ENCODE assay signal across 16 mouse cellular contexts in the genomic region with DNA sequence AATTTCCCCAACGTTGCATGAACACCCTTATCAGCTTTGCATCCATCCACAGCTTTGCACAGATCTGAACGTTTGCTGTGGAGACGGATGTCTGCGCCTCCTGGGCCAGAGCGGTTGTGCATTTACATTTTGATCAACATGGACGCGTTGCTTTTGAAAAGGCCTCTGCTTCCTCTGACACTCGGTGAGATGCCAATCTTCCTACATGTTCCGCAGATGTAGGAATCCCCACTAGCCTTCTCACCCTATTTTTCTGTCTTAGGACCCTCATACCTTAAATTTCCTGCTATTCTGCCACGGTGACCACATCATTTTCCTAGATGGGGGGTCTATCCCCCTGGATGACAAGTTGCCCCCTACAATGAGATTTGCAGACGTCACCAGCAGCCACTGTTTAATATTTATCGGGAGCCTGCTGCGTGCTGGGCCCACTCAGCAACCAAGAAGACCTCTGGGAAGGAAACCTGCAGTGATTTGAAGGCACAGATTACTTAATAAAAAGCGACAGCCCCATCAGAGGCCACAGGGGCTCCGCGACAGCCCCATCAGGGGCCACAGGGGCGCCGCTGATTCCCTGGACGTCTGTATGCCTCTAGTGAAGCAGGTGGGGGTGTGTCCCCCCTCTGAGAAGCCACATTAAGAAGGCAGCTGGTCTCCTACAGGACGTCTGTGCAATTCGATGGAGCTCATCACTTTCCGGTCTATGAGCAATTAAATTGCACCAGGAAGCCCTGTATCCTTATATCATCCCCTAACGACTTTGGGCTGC. TPM values are rescaled to one million over a fixed set of nuclear protein-coding genes. Genes with fewer than 3 reads are reported as not detected.
DNase-seq lines count a peak whose midpoint lies in the region; ATAC-seq lines count a peak whose summit lies in the region.
"Had no signal": no experiment of that assay in that cellular context is flagged by ENCODE, and none has a peak within 500 bp of the region (broad histone marks: within the 10 kb centered on the region; RNA-seq: fewer than 3 reads in every experiment).

No protein-coding gene starts in this region.

- no peak for ATAC-seq in embryonic facial prominence, embryonic 11.5 days (replicated peaks; ENCODE audit: insufficient number of reproducible peaks, low FRiP score, low TSS enrichment, low read depth)
- ATAC-seq in hindbrain, embryonic 12.5 days (ENCODE audit: low FRiP score), result peak; percentile 67
- ATAC-seq in midbrain, embryonic 13.5 days, result peak; percentile 64

- H3K4me3 ChIP-seq in embryonic facial prominence, embryonic 11.5 days (ENCODE audit: low read depth, low read length), result no peak overlapping the region
- H3K4me3 ChIP-seq in hindbrain, embryonic 12.5 days, result no peak overlapping the region
- no peak overlapping the region for H3K4me3 ChIP-seq in midbrain, embryonic 13.5 days (replicated peaks)
- H3K4me3 ChIP-seq: layer of hippocampus, adult 2 months had no signal

- DNase-seq in embryo, embryonic 11 days, result peak; percentile 53
- no peak for DNase-seq in embryo, embryonic 9.5 days (ENCODE audit: extremely low spot score)
- no peak for DNase-seq in embryonic facial prominence, embryonic 11.5 days (ENCODE audit: low spot score)
- no peak for DNase-seq in thymus, postnatal 10 days (ENCODE audit: low spot score in 2 of 2)
- no peak for DNase-seq in cerebellum, adult 11-12 months
- no peak for DNase-seq in urinary bladder, adult 18-20 months (ENCODE audit: low spot score in 2 of 2)
- DNase-seq: gastrocnemius, postnatal 14 days; lung, postnatal 36 days; thymus, postnatal 4 days had no signal

- peaks cover 2% of the 10 kb centered on the region for H3K4me1 ChIP-seq in embryonic facial prominence, embryonic 11.5 days (ENCODE audit: control insufficient read depth, insufficient read depth, low read length)
- H3K4me1 ChIP-seq in hindbrain, embryonic 12.5 days, result peaks cover 55% of the 10 kb centered on the region
- H3K4me1 ChIP-seq in midbrain, embryonic 13.5 days (replicated peaks), result peaks cover 67% of the 10 kb centered on the region

- peak overlapping the region; percentile 76; the same call in 1 of the 2 replicates for H3K27ac ChIP-seq in embryonic facial prominence, embryonic 11.5 days (replicated peaks; ENCODE audit: low read depth, low read length)
- H3K27ac ChIP-seq in hindbrain, embryonic 12.5 days, result peak overlapping the region; percentile 96
- peak overlapping the region; percentile 95 for H3K27ac ChIP-seq in midbrain, embryonic 13.5 days
- H3K27ac ChIP-seq: layer of hippocampus, adult 2 months had no signal

- H3K36me3 ChIP-seq in embryonic facial prominence, embryonic 11.5 days (replicated peaks; ENCODE audit: control insufficient read depth, insufficient read depth, low read depth, low read length), result no peaks in the 10 kb centered on the region
- H3K36me3 ChIP-seq in hindbrain, embryonic 12.5 days, result no peaks in the 10 kb centered on the region
- no peaks in the 10 kb centered on the region for H3K36me3 ChIP-seq in midbrain, embryonic 13.5 days
- H3K36me3 ChIP-seq: G1E had no signal

- no peaks in the 10 kb centered on the region for H3K27me3 ChIP-seq in embryonic facial prominence, embryonic 11.5 days (ENCODE audit: control insufficient read depth, insufficient read depth, low read length)
- H3K27me3 ChIP-seq in hindbrain, embryonic 12.5 days, result no peaks in the 10 kb centered on the region
- H3K27me3 ChIP-seq in midbrain, embryonic 13.5 days, result 0 out of 2 replicates have a peak, but pooled peaks cover 6% of the 10 kb centered on the region

- H3K9ac ChIP-seq in embryonic facial prominence, embryonic 11.5 days (replicated peaks; ENCODE audit: low read length), result no peak overlapping the region; the same call in 1 of the 2 replicates
- peak overlapping the region; percentile 41; the same call in 1 of the 2 replicates for H3K9ac ChIP-seq in hindbrain, embryonic 12.5 days
- no peak overlapping the region; the same call in 1 of the 2 replicates for H3K9ac ChIP-seq in midbrain, embryonic 13.5 days (replicated peaks)

- WGBS in embryonic facial prominence, embryonic 11.5 days, result 56% methylated on average over 23 of the region's 23 CpGs
- WGBS in hindbrain, embryonic 12.5 days, result 18% methylated on average over 23 of the region's 23 CpGs
- 9% methylated on average over 23 of the region's 23 CpGs for WGBS in midbrain, embryonic 13.5 days

- H3K4me2 ChIP-seq in embryonic facial prominence, embryonic 11.5 days (ENCODE audit: low read depth, low read length), result 0 out of 2 replicates have a peak overlapping the region, but pooled peaks have one; percentile 3
- H3K4me2 ChIP-seq in hindbrain, embryonic 12.5 days (replicated peaks), result peak overlapping the region; percentile 32
- peak overlapping the region; percentile 42 for H3K4me2 ChIP-seq in midbrain, embryonic 13.5 days (replicated peaks)

- no peaks in the 10 kb centered on the region for H3K9me3 ChIP-seq in embryonic facial prominence, embryonic 11.5 days (replicated peaks; ENCODE audit: control insufficient read depth, low read length)
- H3K9me3 ChIP-seq in hindbrain, embryonic 12.5 days (replicated peaks), result no peaks in the 10 kb centered on the region
- 0 out of 2 replicates have a peak, but pooled peaks cover 4% of the 10 kb centered on the region for H3K9me3 ChIP-seq in midbrain, embryonic 13.5 days
- H3K9me3 ChIP-seq: G1E had no signal

RNA-seq across cellular contexts. Expression of a gene that starts 19.6 kb away (rescaled TPM):
- 1.7 and 2.6 TPM in 2 replicates for polyA plus RNA-seq in embryonic facial prominence, embryonic 11.5 days (2014; fragmentation: Nextera tagmentation; extraction: Ambion mirVana)
- 3.8 and 4.3 TPM in 2 replicates for polyA plus RNA-seq in hindbrain, embryonic 12.5 days (2016; fragmentation: Nextera tagmentation; extraction: Ambion mirVana)
- 0.82 and 1.6 TPM in 2 replicates for polyA plus RNA-seq in midbrain, embryonic 13.5 days (2015; fragmentation: Nextera tagmentation; extraction: Ambion mirVana)
- polyA plus RNA-seq: cortical plate, adult 2 months; G1E; liver, adult 2 months; spleen, adult 2 months had no signal
